Mouse (Mus musculus) bone marrow, adult 2 months (tissue): Measurements from ENCODE around the gene Mrps36.

Experiments used
- CTCF ChIP-seq: fragments of 200-500 bp; IDR thresholded peaks from 2 replicates; pipeline ENCODE4 v1.5.1; 2011; ENCODE audit warnings: low read length, control low read depth; ENCODE audit not compliant: control insufficient read depth, insufficient read depth
- POLR2A ChIP-seq: fragments of 200-500 bp; IDR thresholded peaks from 2 replicates; pipeline ENCODE4 v1.6.1; 2011; ENCODE audit warnings: low read depth, mild to moderate bottlenecking, control low read depth, low read length, borderline replicate concordance; ENCODE audit not compliant: control insufficient read depth

DNA sequence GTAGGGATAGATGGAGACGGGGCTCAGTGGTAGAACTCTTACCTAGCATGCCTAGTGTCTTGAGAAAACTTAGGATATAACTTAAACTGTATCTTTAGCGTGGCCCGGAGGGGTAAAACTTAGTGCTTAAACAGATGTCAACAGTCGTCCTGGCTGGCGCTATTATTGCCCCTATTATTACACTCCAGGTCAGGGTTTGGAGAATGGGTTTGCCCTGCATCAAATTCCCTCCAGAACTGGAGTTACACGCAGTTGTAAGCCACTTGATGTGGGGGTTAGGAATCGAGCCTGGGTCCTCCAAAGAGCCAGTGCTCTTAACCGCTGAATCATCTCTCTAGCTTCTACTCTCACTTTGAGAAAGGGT is 31.6 kb upstream of the Mrps36 start:
- no peak for TF ChIP-seq POLR2A
- TF ChIP-seq CTCF: no peak
